Mouse (Mus musculus) liver, adult (tissue): ENCODE results near the gene Tns2.

Source experiments
- GATA4 ChIP-seq: IDR thresholded peaks from 2 replicates; pipeline ENCODE4 v1.6.1; 2014; ENCODE audit warnings: mild to moderate bottlenecking, low read length; ENCODE audit not compliant: insufficient replicate concordance

Tns2 gene

DNA sequence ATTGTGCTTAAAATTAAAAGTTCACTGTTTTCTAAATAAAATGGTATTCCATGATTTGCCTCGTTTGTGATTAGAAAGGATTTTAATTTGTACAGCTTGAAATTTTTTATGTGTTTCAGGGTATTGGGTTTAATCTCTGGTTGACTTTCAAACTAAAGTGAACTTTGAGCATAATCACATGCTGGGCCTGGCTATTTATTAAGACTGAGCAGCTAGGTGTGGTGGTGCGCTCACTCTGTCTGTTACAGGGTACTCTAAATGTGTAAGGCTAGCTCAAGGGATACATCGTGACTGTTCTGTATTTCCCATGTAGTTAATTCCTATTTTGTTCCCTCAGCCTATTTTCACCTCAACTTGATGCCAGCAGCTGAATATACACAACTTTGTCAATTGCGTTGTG lies 18.1 kb upstream of the Tns2 start:
- TF ChIP-seq GATA4 = no peak

DNA sequence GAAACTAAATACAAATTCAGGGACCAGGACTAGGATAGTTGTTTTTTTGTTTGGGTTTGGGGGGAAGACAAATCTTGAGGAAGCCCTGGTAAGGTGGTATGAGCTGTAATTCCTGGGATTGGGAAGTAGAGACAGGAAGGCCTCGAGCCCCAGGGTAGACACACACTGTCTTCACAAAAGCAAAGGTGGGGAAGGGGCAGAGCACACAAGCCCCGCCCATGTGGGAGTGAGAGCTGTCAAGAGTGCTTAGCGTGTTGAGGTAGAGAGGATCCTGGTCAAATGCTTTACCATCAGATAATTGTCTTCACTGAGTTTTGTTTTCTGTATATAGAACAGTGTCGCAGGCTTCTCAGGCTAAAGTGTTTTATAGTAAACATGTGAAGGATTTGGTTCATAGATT lies 17.2 kb upstream of the Tns2 start:
- no peak for TF ChIP-seq GATA4

DNA sequence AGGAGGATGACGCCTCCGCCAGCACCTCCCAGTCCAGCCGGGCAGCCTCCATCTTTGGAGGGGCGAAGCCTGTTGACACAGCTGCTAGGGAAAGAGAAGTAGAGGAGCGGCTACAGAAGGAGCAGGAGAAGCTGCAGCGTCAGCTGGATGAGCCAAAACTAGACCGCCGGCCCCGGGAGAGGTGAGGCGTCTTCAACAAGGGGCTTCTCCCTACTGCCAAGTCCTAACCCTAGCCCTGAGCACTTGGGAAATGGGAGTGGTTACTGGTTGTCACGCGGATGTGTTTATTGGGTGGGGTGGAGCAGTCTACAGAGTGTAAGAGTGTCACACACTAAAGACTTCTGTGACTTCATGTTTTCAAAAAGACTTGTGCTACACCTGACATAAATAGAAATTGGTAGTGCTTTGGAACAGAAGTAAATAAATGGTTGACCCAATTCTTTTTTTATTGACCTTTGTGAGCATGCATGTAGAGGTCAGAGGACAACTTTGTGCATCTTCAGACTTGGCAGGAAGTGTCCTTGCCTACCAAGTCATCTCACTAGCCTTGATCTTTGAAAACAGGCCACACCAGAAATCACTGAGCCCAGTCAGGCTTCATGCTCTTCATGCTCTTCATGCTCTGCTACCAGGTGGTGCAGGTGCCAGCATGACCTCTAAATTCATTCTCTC lies 10.2 kb upstream of the Tns2 start:
- no peak for TF ChIP-seq GATA4

DNA sequence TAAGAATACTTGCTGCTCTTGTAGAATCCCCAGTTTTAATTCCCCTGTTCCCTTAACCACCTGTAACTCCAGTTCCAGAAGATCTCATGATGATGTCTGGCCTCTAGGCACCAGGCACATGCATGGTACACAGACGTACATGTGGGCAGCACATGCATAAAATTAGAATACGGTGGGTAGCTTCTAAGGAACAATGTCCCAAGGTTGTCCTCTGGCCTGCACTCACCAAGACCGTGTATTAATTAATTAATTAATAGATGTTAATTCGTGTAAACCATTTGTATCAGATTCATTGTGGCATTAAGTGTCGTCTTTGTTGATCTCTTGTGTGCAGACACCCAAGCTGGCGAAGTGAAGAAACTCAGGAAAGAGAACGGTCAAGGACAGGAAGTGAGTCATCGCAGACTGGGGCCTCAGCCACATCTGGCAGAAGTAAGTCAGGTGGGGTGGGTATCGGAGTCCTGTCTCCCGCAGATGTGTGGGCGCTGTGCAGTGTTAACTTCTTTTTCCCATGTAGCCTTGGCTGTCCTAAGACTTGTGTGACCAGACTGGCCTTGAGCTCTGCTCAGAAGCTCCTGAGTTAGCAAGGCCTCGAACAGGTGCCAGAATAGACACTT lies 9.0 kb upstream of the Tns2 start:
- TF ChIP-seq GATA4 = no peak

DNA sequence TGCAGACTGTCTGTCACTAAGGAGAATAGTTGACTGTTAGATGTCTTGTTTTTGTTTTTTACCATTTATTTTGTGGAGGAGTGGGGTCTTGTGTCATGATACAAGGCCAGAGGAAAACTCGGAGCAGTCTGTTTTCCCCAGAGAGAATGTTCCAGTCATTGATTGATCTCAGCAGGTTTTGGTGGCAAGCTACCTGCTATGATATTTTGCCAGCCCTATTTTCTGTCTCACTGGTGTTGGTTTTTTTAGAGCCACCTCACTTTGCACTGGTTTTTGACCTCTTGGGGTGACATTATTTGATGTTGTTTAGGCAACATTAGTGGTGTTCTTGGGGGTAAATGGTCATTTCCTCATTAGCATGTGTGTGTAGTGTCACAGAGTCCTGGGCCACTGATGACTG lies 8.5 kb upstream of the Tns2 start:
- no peak for TF ChIP-seq GATA4

DNA sequence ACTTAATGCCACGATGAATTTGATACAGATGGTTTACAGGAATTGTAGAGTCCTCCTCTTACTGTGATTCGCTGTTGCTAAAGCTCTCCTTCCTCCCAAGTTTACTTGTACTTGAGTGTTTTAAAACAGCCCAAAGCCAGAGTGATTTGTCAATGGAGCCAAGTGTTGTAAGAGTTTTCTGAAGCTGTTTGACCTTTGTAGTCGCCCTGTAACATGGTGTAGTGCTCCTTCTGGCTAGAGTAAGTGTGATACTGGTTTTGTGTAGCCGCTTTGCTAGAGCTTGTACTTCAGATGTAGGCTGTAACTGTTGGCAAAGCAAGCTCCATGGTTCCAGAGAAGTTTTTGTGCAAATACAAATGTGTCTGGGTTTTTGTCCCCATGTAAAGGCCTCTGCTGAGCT lies 8.0 kb upstream of the Tns2 start:
- TF ChIP-seq GATA4 = no peak

DNA sequence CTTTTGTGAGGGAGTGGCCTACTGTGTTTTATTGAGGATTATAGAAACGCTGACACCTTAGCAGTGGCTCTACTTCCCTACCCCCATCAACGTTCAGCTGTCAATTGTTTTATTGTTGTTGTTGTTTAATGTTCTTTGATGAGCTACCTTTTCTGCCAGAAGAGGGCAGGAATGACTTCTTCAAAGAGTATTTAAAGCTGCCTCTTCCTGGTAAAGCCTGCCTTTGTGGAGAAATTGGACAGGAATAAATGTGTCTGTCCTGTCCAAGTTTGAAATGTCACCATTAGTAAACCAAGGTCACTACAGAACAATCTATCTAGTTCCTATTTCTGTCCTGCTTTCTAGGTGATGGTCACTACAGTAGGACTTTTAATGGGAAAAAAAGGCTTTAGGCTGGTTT lies 6.1 kb upstream of the Tns2 start:
- no peak for TF ChIP-seq GATA4

DNA sequence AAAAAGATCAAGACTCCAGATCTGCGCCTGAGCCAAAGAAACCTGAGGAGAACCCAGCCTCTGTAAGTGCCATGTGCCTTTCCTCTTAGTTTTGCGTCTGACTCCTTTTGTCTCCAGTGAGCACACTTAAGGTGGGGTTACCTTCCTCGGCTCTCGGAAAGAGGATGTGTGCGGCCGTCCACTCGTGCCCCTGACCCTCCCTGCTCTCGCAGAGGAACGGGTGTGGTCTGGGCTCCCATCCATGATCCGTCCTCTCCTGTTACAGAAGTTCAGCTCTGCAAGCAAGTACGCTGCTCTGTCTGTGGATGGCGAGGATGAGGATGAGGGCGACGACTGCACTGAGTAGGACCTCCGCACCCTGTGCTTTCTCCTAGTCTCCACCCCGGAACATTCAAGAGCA lies 5.2 kb upstream of the Tns2 start:
- TF ChIP-seq GATA4 = no peak

DNA sequence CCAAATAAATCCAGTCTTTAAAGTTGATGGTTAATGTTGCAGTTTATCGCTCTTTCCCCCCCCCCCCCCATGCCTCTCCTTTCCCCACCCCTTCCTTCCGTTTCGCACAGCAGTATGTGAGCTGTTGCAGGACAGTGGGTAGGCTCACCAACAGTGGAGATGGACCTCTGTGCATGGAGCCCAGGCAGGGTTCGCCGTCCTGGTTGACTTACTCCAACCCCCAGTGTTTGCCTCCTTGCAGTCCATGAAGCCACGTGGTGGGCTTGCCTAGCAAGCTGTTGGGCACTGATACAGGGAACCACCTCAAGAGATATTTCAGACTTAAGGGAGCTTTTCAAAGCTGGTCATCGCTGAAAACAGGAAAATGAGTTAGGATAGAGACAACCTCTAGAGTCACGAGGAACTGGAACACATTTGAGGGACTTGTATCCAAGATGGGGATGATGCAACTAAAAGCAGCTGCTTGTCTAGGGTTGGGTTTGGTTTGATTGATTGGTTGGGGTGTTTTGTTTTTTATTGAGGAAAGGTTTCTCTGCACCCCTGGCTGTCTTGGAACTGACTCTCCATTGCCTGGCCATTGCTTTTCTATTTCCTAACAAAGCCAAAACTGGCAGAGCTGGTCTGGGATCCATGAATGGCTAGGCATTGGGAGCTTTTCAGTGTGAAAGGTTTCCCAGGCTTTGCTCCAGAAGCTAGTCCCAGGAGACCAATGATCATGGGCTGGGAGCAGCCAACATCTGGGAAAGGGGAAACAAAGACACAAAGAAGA lies 2.9 kb upstream of the Tns2 start:
- no peak for TF ChIP-seq GATA4

DNA sequence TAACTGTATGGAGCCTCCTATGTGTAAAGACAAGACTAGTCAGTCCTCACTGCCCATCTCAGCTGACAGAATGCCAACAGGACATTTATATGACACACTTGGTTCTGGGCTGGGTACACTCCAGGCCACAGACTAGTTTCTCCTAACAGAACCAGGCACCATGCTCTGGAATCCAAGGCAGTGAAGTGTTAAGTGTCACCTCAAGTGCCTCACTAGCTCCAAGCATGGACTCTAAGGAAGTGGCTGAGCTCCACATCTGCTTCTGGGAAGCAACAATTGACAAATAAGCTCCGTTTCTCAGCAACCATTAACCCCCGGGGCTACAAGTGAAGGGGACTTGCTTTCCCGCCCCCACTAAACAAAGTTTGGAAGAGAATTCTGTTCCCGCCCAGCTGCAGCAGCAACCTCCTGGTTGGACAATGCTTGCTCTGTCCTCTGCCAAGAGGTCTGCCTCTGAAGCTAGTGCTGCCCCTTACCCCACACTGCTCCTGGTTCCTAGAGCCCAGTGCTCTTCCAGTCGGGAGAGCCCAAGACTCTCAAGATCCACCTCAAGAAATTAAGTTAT lies 2.1 kb upstream of the Tns2 start:
- TF ChIP-seq GATA4 = no peak

DNA sequence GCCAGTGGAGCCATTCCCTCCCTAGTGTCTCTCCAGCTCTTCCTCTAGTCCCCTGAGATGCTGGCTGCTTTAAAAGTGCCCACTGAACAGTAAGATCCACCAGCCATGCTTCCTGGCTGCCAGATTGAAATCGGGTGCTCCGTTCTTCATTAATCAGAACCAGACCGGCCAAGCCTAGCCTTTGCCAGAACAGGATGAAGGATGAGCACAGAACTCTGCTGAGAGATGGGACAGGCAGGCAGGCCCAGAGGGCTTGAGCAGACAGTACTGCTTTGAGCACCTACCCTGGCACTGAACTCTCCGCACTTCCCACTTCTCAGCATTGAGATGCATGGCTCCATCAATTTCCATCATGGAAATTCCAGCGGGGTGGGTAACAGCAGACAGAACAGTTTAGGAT lies 953 bp upstream of the Tns2 start:
- TF ChIP-seq GATA4 = no peak

DNA sequence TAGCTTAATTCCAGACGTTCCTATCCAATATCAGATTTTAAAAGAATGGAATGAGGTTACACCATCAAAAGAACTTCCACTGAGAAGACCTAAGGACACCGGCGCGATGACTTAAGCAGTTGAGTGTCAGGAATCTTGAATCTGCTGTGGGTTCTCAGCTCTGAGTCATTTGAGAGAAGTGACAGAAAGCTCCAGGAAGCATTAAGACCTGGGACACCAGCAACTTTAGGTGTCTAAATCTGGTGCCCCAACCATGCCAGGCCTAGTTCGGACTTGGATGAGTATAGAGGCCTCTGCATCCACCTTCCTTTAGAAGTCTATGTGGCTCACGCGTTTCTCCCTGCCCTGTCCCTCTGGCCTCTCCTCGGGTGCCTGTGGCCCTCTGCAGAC lies 447 bp upstream of the Tns2 start:
- TF ChIP-seq GATA4 = no peak

DNA sequence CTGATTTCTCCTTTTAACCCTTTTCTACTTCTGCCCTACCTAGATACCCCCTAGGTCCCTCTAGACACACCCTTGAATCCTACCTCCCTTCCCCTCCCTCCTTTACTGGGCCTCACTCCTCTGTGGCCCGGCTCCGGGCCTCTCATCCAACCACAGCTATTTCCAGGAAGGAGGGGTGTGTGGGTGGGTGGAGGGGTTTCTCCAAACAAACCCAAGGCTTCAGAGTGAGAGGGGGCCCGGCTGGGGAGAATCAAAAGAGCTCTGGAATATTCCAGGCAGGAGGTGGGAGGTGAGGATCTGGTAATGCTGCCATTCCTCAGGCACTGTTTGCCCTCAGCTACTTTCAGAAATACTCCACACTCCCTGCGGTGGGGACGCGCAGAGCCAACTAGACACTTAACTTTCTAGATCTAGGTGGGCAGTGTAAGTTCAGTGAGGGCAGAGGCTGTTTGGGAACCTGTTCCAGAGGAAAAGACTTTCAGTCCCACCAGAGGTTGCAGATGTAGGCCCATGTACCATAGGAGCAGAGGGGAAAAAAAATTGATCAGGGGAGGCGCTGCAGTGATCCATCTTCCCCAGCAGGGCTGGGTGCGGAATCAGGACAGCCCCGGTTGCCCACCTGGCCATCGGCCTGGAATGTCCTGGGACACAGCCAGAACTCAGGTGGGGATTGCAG lies 921 bp downstream of the Tns2 start:
- no peak for TF ChIP-seq GATA4

DNA sequence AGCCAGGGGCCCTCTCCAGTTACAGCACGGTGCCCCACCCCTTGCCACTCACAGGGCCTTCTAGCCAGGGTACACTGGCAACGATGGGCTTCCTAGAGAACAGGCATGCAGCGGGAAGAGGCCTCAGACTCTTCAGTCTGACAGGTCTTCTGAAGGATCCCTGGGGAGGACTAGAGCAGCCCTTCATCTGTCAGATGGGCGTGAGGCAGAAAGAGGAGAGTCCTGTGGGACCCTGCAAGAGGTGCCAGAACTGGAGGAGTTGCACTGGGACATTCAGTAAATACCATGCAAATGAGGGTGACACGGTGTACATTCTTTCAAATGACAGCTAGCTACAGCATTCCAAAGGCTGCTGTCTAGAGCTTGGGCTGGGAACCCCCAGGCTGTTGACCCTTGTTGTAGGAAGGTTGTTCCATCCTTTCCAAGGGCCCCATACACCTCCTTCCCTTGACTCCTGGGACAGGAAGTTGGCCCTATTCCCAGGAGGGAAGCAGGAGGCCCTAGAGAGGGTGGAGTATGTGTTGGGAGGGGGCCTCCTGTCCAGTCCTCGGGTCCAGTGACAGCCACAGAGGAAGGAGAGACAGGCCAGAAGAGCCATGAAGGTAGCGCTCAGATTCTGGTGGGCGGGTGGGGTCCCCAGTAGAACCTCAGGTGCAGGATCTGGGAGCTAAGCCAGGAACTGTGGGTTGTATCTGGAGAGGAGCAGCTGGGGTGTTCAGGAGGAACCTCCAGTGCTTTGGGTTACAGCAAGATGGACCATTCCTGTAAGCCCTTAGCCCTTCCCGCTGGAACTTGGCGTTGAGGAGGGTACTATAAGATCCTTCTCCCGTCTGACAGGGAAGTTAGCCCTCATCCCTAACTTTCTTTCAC lies 1.7 kb downstream of the Tns2 start:
- no peak for TF ChIP-seq GATA4

DNA sequence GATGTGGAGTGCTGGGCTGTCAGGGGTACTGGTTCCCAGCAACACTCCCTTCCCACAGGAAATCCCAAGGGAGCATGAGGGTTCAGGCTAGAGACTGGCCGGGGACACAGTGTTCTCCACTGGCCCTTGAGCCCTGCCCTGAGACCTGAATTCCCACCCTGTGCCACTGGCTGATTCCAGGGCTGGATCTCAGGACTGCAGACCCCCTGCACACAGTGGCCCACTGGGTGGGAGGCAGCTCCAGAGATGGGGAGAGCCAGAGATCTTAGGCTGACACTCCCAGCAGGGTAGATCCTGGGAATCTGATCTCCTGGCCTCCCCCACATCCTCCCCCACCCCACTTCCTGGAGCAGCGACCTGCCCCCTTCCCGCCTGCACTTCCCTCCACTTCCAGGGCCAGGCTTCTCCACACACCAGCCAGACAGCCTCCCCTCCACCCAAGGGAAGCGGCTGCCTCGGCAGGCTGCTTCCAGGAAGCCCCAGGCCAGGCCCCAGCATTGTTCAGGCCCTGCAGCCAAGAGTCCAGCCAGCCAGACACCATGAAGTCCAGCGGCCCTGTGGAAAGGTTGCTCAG lies 2.4 kb downstream of the Tns2 start:
- TF ChIP-seq GATA4 = no peak

DNA sequence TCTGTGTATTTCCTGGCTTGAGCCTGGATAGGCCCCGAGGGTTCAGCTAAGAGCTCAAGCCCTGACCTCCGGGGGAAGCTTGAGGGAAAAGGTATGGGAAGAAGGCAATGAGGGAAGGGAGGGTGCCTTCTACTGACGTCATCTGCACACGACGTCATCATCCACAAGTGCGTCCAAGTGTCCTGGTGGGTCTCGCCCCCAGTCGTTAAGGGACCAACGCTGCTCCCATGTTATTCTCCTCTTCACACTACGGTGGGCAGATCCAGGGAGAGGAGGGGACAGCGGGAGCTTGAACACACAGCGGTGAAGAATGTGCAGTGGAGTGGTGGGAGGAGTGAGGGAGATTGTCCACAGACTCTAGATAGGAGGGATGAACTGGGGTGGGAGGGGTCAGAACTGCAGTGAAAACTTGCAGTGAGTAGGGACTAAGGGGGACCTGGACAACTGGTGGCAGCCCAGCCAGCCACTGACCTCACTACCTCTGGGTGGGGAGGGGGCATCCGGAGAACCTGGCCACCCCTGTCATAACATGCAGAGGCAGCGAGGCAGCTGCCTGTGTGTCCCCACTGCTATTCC lies 3.2 kb downstream of the Tns2 start:
- no peak for TF ChIP-seq GATA4
